Mouse (Mus musculus): Measurements from ENCODE around the gene Plcd3. TPM values are rescaled to one million over a fixed set of nuclear protein-coding genes. Genes with fewer than 3 reads are reported as not detected.

The Plcd3 gene
- total RNA-seq, 2 experiments from 2014 or later, result 14.1 to 14.7 TPM

DNA sequence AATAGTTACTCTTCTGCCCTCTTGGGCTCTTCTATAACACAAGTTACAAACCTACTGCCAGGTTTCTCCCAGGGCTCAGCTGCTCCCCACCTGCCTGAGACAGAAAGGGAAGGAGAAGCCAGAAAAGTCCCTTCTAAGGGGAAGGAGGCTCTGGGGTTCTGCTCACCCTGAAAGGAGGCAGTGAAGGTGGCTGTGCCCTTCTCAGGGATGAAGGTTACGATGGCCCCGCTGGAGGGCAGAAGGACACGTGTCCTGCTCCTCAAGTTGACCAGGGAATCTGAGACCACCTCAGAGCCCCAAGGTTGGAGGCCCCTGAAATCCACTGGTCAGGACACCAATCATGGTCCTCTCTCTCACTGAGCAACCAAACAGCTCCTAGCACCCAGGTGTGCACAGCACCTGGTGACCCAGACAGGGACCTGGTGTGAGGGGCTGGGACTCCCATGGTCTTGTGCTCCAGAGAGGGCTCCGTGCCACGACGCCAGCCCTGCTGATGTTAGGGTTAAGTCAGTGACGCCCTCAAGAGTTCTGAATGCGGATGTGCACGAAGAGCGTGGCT is 31.1 kb downstream of the Plcd3 start:
- intact Hi-C loops (cut with DNase I), result no loop called here
- no peak for DNase-seq (ENCODE audit: low spot score in 2 of 2)

DNA sequence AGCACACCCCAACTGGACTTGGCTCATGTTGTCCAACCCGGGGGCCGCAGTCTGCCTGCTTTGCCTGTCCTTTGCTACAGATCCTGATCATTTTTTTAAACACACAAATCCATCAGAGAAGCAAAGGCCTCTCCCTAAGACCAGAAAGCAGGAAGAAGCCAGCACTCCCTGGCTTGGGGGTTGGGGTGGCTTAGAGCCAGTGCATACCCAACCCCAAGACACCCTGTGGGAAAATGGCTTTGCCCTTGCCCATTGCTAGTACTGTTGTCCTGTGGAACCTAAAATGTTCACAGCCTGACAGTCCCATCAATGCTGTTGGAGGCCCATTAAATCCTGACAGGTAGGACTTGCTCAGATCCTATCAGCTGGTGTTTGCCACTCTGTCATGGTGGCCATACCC is 31.7 kb downstream of the Plcd3 start:
- intact Hi-C loops (cut with DNase I), result no loop called here
- DNase-seq (ENCODE audit: low spot score in 2 of 2), result no peak

DNA sequence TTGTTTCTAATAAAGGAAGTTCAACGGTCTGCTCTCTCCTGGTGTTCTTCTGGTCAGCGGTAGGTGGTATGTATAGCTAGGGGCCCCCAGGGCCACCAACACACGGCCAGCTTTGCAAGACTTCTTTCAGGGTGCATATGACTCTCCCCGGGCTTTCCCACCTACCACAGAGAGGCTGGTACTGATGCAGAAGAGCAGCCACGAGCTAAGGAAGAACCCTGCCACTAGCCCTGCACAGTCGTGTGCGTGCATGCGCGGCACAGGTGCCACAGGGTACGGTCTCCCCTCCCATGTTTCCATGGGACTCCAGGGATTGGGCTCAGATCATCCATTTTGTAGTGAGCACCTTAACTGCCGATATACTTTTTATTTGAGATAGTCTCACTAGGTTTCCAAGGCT is 32.6 kb downstream of the Plcd3 start:
- intact Hi-C loops (cut with DNase I), result no loop called here
- no peak for DNase-seq (ENCODE audit: low spot score in 2 of 2)

DNA sequence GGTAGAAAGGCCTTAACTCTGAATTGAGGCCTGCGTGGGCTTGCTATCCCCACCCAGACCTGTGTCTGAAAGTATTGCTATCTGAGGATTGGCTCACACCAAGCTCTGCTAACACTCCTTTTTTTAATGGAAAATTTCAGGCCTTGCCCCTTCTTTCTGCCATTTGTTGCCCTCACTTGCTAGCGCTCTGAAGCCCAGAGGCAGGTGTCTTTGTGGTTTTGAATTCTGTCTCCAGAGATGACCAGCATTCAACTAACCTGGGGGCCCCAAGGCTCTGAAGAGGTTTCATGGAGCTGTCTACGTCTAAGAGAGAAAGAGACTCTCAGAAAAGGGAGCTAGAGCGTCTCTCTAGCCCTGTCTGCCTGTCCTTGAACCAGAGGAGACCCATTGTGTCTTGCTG is 33.2 kb downstream of the Plcd3 start:
- DNase-seq (ENCODE audit: low spot score in 2 of 2), result no peak
- intact Hi-C loops (cut with DNase I), result no loop called here

DNA sequence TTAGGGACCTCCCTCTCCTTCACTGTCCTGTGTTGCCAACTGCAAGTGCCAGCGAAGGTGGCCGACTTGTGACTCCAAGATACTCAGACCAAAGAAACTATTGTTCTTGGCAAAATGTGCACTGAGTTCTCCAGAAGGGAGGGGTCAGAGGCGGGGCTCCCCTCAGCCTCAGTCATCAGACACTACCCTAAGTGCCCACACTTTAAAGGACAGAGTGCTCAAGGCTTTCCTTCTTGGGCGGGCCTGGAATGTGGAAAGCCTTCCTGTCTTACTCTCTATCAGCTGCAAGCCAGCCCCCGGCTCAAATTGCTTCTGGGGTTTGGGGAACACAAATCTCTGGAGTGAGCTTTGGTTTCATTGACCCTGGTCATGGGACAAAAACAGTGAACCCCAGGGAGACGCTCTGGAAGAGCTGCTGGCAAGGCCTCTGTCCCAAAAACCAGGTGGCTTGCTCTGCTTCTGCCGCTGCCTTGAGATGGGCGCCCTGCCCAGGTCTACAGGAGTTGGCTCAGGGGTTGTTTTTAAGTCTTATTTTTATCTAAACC is 33.9 kb downstream of the Plcd3 start:
- intact Hi-C loops (cut with DNase I), result no loop called here
- no peak for DNase-seq (ENCODE audit: low spot score in 2 of 2)

DNA sequence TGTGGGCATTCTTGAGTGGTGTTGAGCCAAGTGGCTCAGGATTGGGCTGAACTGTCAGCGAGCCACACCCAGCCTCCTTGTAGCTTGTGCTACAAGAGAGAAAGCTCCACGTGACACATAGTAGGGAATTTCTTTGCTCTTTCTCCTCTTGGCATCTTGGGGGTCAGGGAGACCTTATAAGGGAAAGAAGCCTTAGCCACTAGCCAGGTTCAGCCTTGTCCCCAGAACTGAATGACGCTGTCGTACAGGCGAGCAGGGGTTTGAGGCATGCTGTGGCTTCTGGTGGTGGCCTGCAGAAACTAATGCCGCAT is 34.5 kb downstream of the Plcd3 start:
- intact Hi-C loops (cut with DNase I), result no loop called here
- DNase-seq (ENCODE audit: low spot score in 2 of 2), result no peak

DNA sequence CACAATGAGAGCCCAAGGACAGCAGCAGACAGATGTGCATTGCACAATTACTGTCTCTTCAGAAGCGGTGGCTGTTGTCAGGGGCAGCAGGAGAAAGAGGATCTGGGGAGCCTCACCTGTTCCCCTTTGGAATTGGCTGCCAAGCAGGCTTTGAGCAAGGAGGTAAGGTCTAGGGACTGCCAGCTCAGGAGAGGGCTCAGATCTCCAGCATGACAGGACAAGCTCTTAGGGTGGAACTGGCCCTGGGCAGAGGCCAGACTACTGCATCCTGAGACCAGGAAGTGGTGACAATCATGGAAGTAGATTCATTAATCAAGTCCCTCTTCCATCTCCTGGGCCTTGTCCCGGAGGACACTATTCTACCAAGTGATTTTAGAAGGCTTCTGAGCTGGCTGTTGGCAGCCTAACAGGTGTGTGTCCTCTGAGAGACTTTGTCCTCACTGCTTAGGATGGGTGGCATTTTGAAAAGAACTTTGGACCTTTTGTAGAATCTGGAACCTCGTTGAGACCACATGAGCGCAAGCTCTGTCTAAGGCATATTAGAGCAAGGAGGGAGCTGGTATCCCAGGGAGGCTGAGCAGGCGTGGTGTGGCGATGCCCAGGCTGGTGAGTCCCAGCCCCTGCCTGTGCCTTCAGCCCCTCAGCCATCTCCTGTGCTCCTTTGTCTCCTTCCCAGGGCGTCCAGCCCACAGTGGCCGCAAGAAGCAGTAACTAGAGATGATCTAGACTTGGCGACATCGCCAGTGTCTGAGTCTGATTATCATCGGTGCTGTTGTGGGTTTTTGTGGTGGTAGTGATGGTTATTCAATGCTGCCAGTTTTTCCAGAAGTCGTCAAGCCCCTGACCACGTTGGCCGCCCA is 35.0 kb downstream of the Plcd3 start:
- DNase-seq (ENCODE audit: low spot score in 2 of 2), result no peak
- intact Hi-C loops (cut with DNase I), result no loop called here

DNA sequence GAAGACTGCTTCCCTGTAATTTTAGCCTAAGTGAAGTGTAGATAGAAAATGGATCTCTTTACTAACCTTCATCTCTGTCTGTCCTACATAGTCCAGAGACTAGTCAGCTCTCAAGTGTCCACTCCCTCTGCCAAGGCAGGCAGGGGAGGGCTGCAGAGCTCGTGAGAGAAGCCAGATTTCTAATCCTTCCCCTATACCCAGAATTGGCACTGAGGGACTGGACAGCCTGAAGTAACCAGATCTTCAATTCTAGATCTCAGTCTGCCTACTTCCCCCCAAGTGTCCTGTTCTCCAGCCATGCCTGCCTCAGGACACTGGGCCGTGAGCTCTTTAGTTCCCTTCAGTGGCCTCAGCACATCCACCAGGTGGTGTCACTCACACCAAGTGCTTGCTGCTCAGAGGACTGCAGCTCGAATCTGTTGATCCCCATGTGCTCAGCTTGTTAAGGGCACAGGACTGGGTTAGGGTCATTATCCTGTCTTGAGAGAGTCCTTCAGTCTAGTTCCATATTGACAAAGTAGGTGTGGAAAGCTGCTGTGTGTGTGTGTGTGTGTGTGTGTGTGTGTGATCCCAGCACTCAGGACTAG is 42.9 kb downstream of the Plcd3 start:
- intact Hi-C loops (cut with DNase I), result loop anchor here (5.0 kb wide), 1 partner anchor 156 kb away; the partner anchor contains the start of gene Gfap

DNA sequence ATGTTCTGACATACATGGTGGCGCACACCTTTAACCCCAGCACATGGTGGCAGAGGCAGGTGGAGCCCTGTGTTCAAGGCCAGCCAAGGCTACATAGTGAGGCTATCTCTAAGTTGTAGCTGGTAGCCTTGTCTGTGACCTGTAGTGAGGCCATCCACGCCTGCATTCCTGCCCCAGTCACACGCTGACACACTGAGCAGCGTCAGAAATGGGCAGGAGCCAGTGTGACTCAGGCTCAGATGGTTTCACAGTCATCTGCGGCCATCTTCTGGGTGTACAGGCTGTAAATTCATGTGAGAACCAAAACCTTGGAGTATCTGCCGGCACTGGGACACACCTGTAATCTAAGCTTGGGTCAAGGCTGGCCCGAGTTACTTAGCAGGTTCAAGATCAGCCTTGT is 44.8 kb downstream of the Plcd3 start:
- DNase-seq (ENCODE audit: low spot score in 2 of 2), result no peak
- intact Hi-C loops (cut with DNase I), result loop anchor here (5.0 kb wide), 1 partner anchor 154 kb away; the partner anchor contains the start of gene Gfap

More for the DNA sequence above, 42.9 kb downstream of the Plcd3 start:
- DNase-seq (ENCODE audit: low spot score in 2 of 2), result no peak

DNA sequence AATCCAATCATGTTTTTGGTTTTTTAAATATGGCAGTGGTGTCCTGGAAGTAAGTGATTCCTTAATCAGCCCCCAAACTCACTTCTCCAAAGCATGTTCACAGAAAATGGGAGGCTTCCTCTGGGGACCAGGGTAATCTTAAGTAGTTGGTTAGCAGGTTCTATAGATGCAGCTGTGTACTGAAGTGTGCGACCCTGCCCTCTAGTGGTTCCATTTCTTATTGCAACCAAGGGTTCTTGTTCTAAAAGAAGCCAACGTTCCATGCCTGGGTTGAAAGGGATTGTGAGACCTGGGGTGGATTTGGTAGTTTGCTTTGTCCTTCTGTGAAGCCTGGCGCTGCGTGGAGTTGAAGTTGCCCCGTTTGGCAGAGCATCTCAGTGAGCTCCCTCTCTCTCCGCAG is 46.7 kb downstream of the Plcd3 start:
- DNase-seq (ENCODE audit: low spot score in 2 of 2), result peak; percentile 91 to 92
- intact Hi-C loops (cut with DNase I), result loop anchor here (5.0 kb wide), 1 partner anchor 152 kb away; the partner anchor contains the start of gene Gfap

DNA sequence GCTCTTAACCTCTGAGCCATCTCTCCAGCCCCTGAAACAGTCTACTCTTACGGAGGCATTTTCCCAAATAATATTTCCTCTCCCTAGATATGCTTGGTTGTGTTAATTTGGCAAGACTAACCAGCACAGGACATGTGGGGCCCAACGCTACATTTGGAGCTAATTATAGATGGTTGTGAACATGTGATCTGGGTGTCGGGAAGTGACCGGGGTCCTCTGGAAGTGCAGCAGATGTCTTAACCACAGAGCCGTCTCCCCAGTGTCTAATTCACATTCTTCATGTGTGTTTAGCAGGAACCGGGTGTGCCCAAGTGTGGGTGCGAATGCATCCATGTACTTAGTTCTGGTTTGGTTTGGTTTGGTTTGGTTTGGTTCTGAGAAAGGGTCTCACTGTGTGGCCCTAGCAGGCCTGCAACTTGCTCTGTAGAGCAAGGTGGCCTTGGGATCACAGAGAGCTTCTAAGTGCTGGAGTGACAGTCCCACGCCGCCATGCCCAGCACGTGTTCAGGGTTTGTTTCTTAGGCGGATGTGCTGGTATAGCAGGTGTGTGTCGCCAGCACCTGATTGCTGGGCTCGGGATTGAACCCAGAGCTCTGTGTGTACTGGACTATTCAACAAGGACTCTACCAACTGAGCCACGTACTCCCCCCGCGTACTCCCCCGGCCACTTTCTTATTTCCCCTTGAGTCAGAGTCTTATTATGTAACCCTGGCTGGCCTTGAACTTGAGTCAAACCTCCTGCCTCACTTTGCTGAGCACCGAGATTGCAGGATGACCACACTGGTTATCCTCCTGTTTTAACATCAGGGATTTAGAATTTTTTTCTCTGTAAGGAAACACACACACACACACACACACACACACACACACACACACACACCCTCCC is 48.0 kb downstream of the Plcd3 start:
- no peak for DNase-seq (ENCODE audit: low spot score in 2 of 2)
- intact Hi-C loops (cut with DNase I), result no loop called here

DNA sequence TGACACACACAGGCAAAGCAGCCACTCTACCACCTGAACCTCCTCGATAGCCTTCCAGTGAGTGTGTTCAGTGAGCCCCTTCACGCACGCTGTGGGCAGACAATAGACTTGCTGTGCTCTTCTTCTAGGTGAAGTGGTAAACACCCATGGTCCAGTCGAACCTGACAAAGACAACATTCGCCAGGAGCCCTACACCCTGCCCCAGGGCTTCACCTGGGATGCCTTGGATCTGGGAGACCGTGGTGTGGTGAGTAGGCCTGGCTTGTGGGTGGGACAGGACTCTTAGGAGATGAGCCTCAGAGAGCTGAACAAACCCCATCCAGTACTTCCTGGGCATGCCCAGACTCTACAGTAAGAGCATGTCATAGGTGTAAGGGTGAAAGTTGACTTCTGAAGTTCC is 49.4 kb downstream of the Plcd3 start:
- intact Hi-C loops (cut with DNase I), result no loop called here
- DNase-seq (ENCODE audit: low spot score in 2 of 2), result no peak

DNA sequence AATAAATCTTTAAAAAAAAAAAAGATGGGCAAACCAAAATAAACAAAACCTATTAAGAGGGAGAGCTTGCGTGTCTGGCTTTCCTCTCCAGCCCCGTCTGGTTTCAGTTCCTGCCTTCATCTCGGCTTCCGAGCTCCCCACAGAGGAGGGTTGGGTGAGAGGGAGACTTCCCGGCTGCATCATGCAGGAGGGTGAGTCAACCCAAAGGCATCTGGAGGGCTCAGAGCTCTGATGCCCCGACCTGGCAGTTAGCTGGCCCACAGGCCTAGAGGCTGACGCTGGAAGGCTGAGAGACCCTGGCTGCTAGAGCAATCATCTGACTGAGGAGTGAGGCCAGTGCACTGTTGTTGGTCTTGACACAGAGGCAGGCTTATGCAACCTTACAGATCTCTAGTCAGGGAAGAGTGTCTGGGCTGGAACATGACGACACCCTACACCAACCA is 50.2 kb downstream of the Plcd3 start:
- intact Hi-C loops (cut with DNase I), result no loop called here
- DNase-seq (ENCODE audit: low spot score in 2 of 2), result peak; percentile 53 to 65

DNA sequence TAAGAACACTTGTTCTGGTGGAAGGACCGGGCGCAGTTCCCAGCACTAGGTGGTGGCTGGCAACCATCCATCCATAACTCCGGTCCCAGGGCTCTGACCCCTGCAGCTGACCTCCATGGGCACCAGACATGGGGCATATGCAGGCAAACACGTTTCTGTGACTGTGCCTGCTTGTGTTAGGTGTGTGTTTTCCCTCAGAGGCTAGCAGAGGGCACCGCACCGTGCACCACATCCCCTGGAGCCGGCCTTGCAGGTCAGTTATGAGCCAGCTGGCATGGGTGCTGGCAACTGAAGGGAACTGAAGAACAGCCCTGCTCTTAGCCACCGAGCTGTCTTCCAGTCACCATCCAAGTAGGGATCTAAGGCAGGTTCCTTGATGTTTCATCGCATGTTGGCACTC is 51.3 kb downstream of the Plcd3 start:
- no peak for DNase-seq (ENCODE audit: low spot score in 2 of 2)
- intact Hi-C loops (cut with DNase I), result no loop called here

DNA sequence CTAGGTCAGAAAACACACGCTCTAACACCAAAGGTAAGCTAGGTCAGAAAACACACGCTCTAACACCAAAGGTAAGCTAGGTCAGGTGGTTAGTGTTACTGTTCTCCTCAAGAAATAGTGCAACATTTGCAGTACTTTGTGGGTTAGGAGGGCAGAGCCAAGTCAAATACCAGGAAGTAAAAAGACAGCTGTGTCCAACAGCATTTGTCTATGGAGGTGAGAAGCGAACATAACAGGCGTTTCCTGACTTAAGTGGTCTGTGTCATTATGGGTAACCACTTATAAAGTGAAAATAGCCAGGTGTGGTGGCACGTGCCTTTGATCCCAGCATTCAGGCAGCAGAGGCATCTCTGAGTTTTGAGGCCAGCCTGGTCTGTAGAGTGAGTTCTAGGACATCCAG is 51.8 kb downstream of the Plcd3 start:
- intact Hi-C loops (cut with DNase I), result no loop called here
- no peak for DNase-seq (ENCODE audit: low spot score in 2 of 2)

DNA sequence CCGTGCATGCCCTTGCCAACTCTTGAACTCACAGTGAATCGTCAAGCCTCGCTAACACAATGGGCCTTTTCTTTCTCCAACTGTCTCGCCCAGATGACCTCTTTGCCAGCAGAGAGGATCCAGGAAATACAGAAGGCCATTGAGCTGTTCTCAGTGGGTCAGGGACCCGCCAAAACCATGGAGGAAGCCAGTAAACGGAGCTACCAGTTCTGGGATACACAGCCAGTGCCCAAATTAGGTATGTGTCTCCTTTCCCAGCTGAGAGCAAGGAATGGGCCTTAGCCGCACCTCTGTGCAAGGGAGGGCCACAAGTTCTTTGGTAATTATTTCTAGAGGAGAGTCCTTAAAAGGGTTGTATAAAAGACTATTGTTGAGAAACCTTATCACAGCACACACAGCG is 55.2 kb downstream of the Plcd3 start:
- intact Hi-C loops (cut with DNase I), result no loop called here
- DNase-seq (ENCODE audit: low spot score in 2 of 2), result no peak

DNA sequence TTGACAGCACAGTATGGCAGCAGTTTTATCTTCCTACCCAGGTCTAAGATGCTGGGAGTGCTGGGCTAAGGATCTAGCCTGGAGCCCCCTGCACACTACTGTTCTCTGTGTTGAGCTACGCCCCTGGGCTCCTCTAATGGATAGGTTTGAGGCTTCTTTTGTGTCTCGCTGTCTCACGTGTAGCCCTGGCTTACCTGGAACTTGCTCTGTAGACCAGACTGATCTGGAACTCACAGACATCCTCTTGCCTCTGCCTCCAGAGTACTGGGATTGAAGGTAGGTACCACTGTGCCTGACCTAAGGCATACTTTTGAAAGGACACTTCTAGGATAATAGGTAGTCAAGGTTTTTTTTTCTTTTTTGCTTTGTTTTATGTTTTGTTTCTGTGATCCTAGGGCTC is 57.5 kb downstream of the Plcd3 start:
- DNase-seq (ENCODE audit: low spot score in 2 of 2), result no peak
- intact Hi-C loops (cut with DNase I), result no loop called here

DNA sequence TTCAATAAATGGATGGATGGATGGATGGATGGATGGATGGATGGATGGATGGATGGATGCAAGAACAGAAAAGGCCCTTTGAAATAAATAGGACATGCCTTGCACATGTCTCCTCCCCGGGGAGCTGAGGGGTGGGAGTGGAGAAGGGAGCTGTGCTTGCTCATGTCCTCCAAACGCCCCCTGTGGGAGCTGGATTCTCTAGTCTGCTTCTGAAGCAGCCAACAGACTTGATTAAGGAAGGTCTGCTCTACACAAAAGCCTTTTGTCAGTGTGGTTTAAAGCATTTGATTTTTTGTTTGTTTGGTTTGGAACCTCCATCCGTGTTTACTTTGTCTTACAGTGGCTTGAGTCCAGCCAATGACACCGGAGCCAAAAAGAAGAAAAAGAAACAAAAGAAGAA is 58.6 kb downstream of the Plcd3 start:
- intact Hi-C loops (cut with DNase I), result no loop called here
- no peak for DNase-seq (ENCODE audit: low spot score in 2 of 2)

DNA sequence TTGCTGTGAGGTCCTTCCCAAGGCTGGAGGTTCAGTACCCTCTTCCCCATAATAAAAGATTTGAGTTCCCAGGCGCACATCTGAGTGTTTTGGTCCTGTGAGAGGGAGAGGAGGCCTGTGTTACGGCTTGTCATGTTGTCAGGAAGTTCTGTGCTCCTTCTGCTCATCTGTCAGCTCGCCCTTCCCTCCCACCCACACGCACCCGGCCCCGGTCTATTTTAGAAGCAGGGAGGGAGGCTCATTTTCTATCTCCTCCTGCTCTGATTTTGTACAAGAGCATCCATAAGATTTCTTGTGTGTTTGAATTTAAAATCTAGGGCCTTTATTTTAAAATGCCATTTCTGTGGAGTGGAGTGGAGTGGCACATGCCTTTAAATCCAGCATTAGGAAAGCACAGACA is 63.4 kb downstream of the Plcd3 start:
- intact Hi-C loops (cut with DNase I), result no loop called here
- DNase-seq (ENCODE audit: low spot score in 2 of 2), result peak; percentile 58 to 78

All from left cerebral cortex, postnatal 14 days (tissue).